Mouse (Mus musculus) heart, embryonic 14.5 days (tissue): ENCODE measurements around the gene Cuedc1. TPM values are rescaled to one million over a fixed set of nuclear protein-coding genes. Genes with fewer than 3 reads are reported as not detected.

ENCODE experiments used
- ATAC-seq: fragments of 200-750 bp; cut with Nextera tagmentation; 2 replicates; pipeline ENCODE4 v1.8.0; 2017; ENCODE audit warnings: low read depth, moderate TSS enrichment; ENCODE audit not compliant: insufficient number of reproducible peaks, insufficient read depth, low FRiP score
- H3K27ac ChIP-seq, 2 experiments: fragments of 200-500 bp in 1 of 2; fragments of 300-500 bp in 1 of 2; sonication (generic) in 1 of 2; replicated peaks in 1 of 2; 2 replicates each; pipeline ENCODE4 v1.5.1; 2012 to 2014; ENCODE audit warnings: low read depth in 2 of 2, low read length in 2 of 2, control low read depth in 1 of 2, mild to moderate bottlenecking in 1 of 2, mixed read lengths in 1 of 2; ENCODE audit not compliant: control insufficient read depth in 1 of 2, insufficient read depth in 1 of 2
- H3K27me3 ChIP-seq: fragments of 300-500 bp; sonication (generic); 2 replicates; pipeline ENCODE4 v1.6.1; 2014; ENCODE audit warnings: mild to moderate bottlenecking, low read length, control low read depth; ENCODE audit not compliant: control insufficient read depth, insufficient read depth
- H3K36me3 ChIP-seq: fragments of 300-500 bp; sonication (generic); 2 replicates; pipeline ENCODE4 v1.6.1; 2014; ENCODE audit warnings: mild to moderate bottlenecking, control low read depth, low read length, mixed read lengths; ENCODE audit not compliant: control insufficient read depth, insufficient read depth
- H3K4me1 ChIP-seq, 2 experiments: fragments of 200-500 bp in 1 of 2; fragments of 300-500 bp in 1 of 2; sonication (generic) in 1 of 2; 2 replicates each; pipeline ENCODE4 v1.6.1; 2012 to 2014; ENCODE audit warnings: low read length in 2 of 2, control low read depth in 1 of 2, mixed read lengths in 1 of 2; ENCODE audit not compliant: control insufficient read depth in 2 of 2, insufficient read depth in 2 of 2
- H3K4me2 ChIP-seq: fragments of 300-500 bp; sonication (generic); 2 replicates; pipeline ENCODE4 v1.6.1; 2014; ENCODE audit warnings: mild to moderate bottlenecking, low read length
- H3K4me3 ChIP-seq, 2 experiments: fragments of 200-500 bp in 1 of 2; fragments of 300-500 bp in 1 of 2; sonication (generic) in 1 of 2; 2 replicates each; pipeline ENCODE4 v1.5.1; 2012 to 2014; ENCODE audit warnings: low read length in 2 of 2, mild to moderate bottlenecking in 2 of 2, control low read depth in 1 of 2, low read depth in 1 of 2, moderate library complexity in 1 of 2; ENCODE audit not compliant: control insufficient read depth in 1 of 2, insufficient read depth in 1 of 2
- H3K9ac ChIP-seq: fragments of 300-500 bp; sonication (generic); 2 replicates; pipeline ENCODE4 v1.6.1; 2014; ENCODE audit warnings: mild to moderate bottlenecking, low read length
- H3K9me3 ChIP-seq: fragments of 300-500 bp; sonication (generic); 2 replicates; pipeline ENCODE4 v1.6.1; 2016; ENCODE audit warnings: low read length, control low read depth; ENCODE audit not compliant: control insufficient read depth
- WGBS: fragments of 180-500 bp; shearing (Covaris S2); extraction: QIAGEN DNeasy Blood & Tissue Kit; methylation state at CpG from one replicate; pipeline ENCODE4 v1.1.7; 2014; 5-methylcytosine and 5-hydroxymethylcytosine counted together
- polyA plus RNA-seq: library from polyadenylated mRNA; unstranded; fragments of >200 nt; fragmentation: Nextera tagmentation; extraction: Ambion mirVana; gene quantifications from 2 replicates; pipeline ENCODE4 v1.2.1, GENCODE M21; 2014

The Cuedc1 gene
- polyA plus RNA-seq, 1 experiment from 2014 or later = 17.0 TPM

- H3K27me3 ChIP-seq = no peaks in the 10 kb centered on the region
- 78% methylated on average over 3 of the region's 3 CpGs for WGBS
- no peak overlapping the region for H3K4me2 ChIP-seq
- H3K4me1 ChIP-seq = peaks cover 22 to 29% of the 10 kb centered on the region in 2 experiments
- no peaks in the 10 kb centered on the region for H3K9me3 ChIP-seq
- H3K4me3 ChIP-seq = no peak overlapping the region
- H3K36me3 ChIP-seq = 0 out of 2 replicates have a peak, but pooled peaks cover under 1% of the 10 kb centered on the region
- no peak overlapping the region for H3K9ac ChIP-seq
- no peak for ATAC-seq
- no peak overlapping the region for H3K27ac ChIP-seq
Observed at GRCm38 (mm10) chr11:88129281-88129680, 31.4 kb downstream of the Cuedc1 start.

GRCm38 (mm10) chr11:88129935-88130334 lies 32.1 kb downstream of the Cuedc1 start:
- H3K36me3 ChIP-seq = 0 out of 2 replicates have a peak, but pooled peaks cover 3% of the 10 kb centered on the region
- WGBS = 97% methylated on average over 10 of the region's 10 CpGs

GRCm38 (mm10) chr11:88131847-88132246 lies 34.0 kb downstream of the Cuedc1 start:
- H3K9ac ChIP-seq = peak overlapping the region; percentile 66
- 11% methylated on average over 8 of the region's 8 CpGs for WGBS
- peak; percentile 39; the same call in 1 of the 2 replicates for ATAC-seq

More at GRCm38 (mm10) chr11:88129935-88130334, 32.1 kb downstream of the Cuedc1 start:
- no peak overlapping the region for H3K27ac ChIP-seq
- no peaks in the 10 kb centered on the region for H3K9me3 ChIP-seq
- no peak overlapping the region for H3K4me2 ChIP-seq
- ATAC-seq = no peak
- H3K4me1 ChIP-seq = peaks cover 22 to 28% of the 10 kb centered on the region in 2 experiments
- H3K4me3 ChIP-seq = no peak overlapping the region
- H3K9ac ChIP-seq = no peak overlapping the region
- H3K27me3 ChIP-seq = no peaks in the 10 kb centered on the region

GRCm38 (mm10) chr11:88135218-88135617 lies 37.4 kb downstream of the Cuedc1 start:
- no peak for ATAC-seq
- H3K4me2 ChIP-seq = no peak overlapping the region
- H3K4me3 ChIP-seq = no peak overlapping the region
- H3K9me3 ChIP-seq = no peaks in the 10 kb centered on the region
- 0 out of 2 replicates have a peak, but pooled peaks cover 3% of the 10 kb centered on the region for H3K36me3 ChIP-seq
- no peak overlapping the region for H3K9ac ChIP-seq
- H3K27ac ChIP-seq = no peak overlapping the region
- peaks cover 31 to 40% of the 10 kb centered on the region in 2 experiments for H3K4me1 ChIP-seq
- H3K27me3 ChIP-seq = no peaks in the 10 kb centered on the region
- 63% methylated on average over 7 of the region's 7 CpGs for WGBS

More at GRCm38 (mm10) chr11:88131847-88132246, 34.0 kb downstream of the Cuedc1 start:
- Histone ChIP-seq H3K4me1 (peaks cover 17 to 23% of the 10 kb centered on the region in 2 experiments), H3K27me3 (no peaks in the 10 kb centered on the region), H3K36me3 (0 out of 2 replicates have a peak, but pooled peaks cover 3% of the 10 kb centered on the region), H3K9me3 (no peaks in the 10 kb centered on the region), H3K4me2 (peak overlapping the region; percentile 55), H3K4me3 (peak overlapping the region in 1 of 2 experiments; percentile 6; a peak in 1 of 4 replicates), H3K27ac (peak overlapping the region; percentile 72 to 75)

GRCm38 (mm10) chr11:88137814-88138425 lies 40.1 kb downstream of the Cuedc1 start:
- 68% methylated on average over 12 of the region's 12 CpGs for WGBS
- 0 out of 2 replicates have a peak, but pooled peaks cover 3% of the 10 kb centered on the region for H3K36me3 ChIP-seq
- ATAC-seq = no peak
- peaks cover 26 to 29% of the 10 kb centered on the region in 2 experiments for H3K4me1 ChIP-seq
- H3K9ac ChIP-seq = no peak overlapping the region
- no peak overlapping the region for H3K4me2 ChIP-seq
- no peaks in the 10 kb centered on the region for H3K9me3 ChIP-seq
- H3K27me3 ChIP-seq = no peaks in the 10 kb centered on the region
- no peak overlapping the region for H3K4me3 ChIP-seq
- H3K27ac ChIP-seq = no peak overlapping the region

- Histone ChIP-seq H3K27ac (no peak overlapping the region), H3K4me2 (peak overlapping the region; percentile 29), H3K9me3 (0 out of 2 replicates have a peak, but pooled peaks cover 3% of the 10 kb centered on the region), H3K36me3 (0 out of 2 replicates have a peak, but pooled peaks cover 2% of the 10 kb centered on the region), H3K27me3 (no peaks in the 10 kb centered on the region), H3K4me1 (peaks cover 21 to 22% of the 10 kb centered on the region in 2 experiments), H3K9ac (peak overlapping the region; percentile 22; the same call in 1 of the 2 replicates), H3K4me3 (no peak overlapping the region)
- no peak for ATAC-seq
- WGBS = 29% methylated on average over 20 of the region's 20 CpGs
Observed at GRCm38 (mm10) chr11:88139256-88139861, 41.5 kb downstream of the Cuedc1 start.

- Histone ChIP-seq H3K27me3 (no peaks in the 10 kb centered on the region), H3K9ac (no peak overlapping the region)
Observed at GRCm38 (mm10) chr11:88140066-88141060, 42.5 kb downstream of the Cuedc1 start.

More at GRCm38 (mm10) chr11:88140066-88141060, 42.5 kb downstream of the Cuedc1 start:
- ATAC-seq = no peak
- Histone ChIP-seq H3K4me1 (peaks cover 25 to 26% of the 10 kb centered on the region in 2 experiments), H3K4me2 (no peak overlapping the region), H3K4me3 (no peak overlapping the region), H3K36me3 (no peaks in the 10 kb centered on the region), H3K27ac (no peak overlapping the region), H3K9me3 (0 out of 2 replicates have a peak, but pooled peaks cover 3% of the 10 kb centered on the region)
- 21% methylated on average over 13 of the region's 13 CpGs for WGBS
